Mouse (Mus musculus) heart, postnatal 0 days (tissue): Measurements from ENCODE around the gene Tgif2.

Experiments used
- CTCF ChIP-seq: IDR thresholded peaks from 2 replicates; pipeline ENCODE4 v1.5.1; 2016; ENCODE audit warnings: antibody characterized with exemption, control low read depth, low read depth
- EP300 ChIP-seq: IDR thresholded peaks from 2 replicates; pipeline ENCODE4 v1.6.1; 2016; ENCODE audit warnings: antibody characterized with exemption, low read depth

DNA sequence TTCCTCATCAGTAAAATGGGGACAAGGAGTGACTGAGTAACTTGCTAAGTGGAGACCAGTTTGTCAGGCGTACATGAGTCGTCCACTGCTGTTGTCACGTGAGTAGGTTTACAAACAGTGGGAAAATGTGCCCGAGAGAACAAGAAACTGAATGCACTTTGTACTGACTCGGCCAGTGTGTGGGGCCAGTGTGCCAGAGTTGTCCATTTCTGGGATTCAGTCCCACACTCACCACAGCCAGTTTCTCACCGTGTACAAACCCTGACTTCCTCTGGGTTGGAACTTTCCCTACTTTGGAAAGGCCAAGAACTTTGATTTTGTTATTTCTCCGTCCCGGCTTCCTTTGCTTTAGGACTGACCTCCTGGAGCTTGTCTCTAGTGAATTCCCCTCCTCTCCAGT lies 29.2 kb downstream of the Tgif2 start:
- TF ChIP-seq CTCF (no peak), EP300 (no peak)
